Mouse (Mus musculus): ENCODE measurements at regions not wholly inside any gene's neighbourhood (a gene's known extent, or its start where the extent isn't known, plus 50 kb on each side); places are given as distances from the start of the nearest gene placed in this dataset.

GRCm38 (mm10) chr10:19194646-19195045 is 161.7 kb upstream of the Olig3 start:
- Histone ChIP-seq H3K27ac (ENCODE audit: low read length) (no peak overlapping the region), H3K4me3 (replicated peaks; ENCODE audit: low read length) (no peak overlapping the region), H3K9ac (ENCODE audit: low read length) (no peak overlapping the region), H3K4me1 (ENCODE audit: control insufficient read depth, insufficient read depth, low read length) (peaks cover 14% of the 10 kb centered on the region), H3K36me3 (ENCODE audit: control insufficient read depth, insufficient read depth, low read length) (no peaks in the 10 kb centered on the region), H3K9me3 (replicated peaks; ENCODE audit: control insufficient read depth, low read length) (no peaks in the 10 kb centered on the region), H3K27me3 (ENCODE audit: control insufficient read depth, insufficient read depth, low read length) (no peaks in the 10 kb centered on the region), H3K4me2 (ENCODE audit: low read depth, low read length) (no peak overlapping the region)
- ATAC-seq (ENCODE audit: insufficient read depth, low FRiP score) = no peak
- WGBS = 90% methylated on average over 3 of the region's 3 CpGs

GRCm38 (mm10) chr10:19192971-19193758 is 163.2 kb upstream of the Olig3 start:
- whole genome bisulfite sequencing = 63% methylated on average over 5 of the region's 5 CpGs
- Histone ChIP-seq H3K27me3 (ENCODE audit: control insufficient read depth, insufficient read depth, low read length) (no peaks in the 10 kb centered on the region), H3K4me2 (ENCODE audit: low read depth, low read length) (no peak overlapping the region), H3K9ac (ENCODE audit: low read length) (no peak overlapping the region), H3K4me3 (replicated peaks; ENCODE audit: low read length) (no peak overlapping the region), H3K36me3 (ENCODE audit: control insufficient read depth, insufficient read depth, low read length) (no peaks in the 10 kb centered on the region), H3K27ac (ENCODE audit: low read length) (peak overlapping the region; percentile 33), H3K4me1 (ENCODE audit: control insufficient read depth, insufficient read depth, low read length) (peaks cover 18% of the 10 kb centered on the region), H3K9me3 (replicated peaks; ENCODE audit: control insufficient read depth, low read length) (no peaks in the 10 kb centered on the region)
- ATAC-seq (ENCODE audit: insufficient read depth, low FRiP score) = no peak

- H3K27ac ChIP-seq (ENCODE audit: low read length) = no peak overlapping the region
- H3K4me1 ChIP-seq (ENCODE audit: control insufficient read depth, insufficient read depth, low read length) = peaks cover 23% of the 10 kb centered on the region
- peak; percentile 50; the same call in 1 of the 2 replicates for ATAC-seq (ENCODE audit: insufficient read depth, low FRiP score)
- no peaks in the 10 kb centered on the region; the same call in 1 of the 2 replicates for H3K27me3 ChIP-seq (ENCODE audit: control insufficient read depth, insufficient read depth, low read length)
- H3K4me3 ChIP-seq (replicated peaks; ENCODE audit: low read length) = no peak overlapping the region
- H3K4me2 ChIP-seq (ENCODE audit: low read depth, low read length) = no peak overlapping the region
- H3K36me3 ChIP-seq (ENCODE audit: control insufficient read depth, insufficient read depth, low read length) = no peaks in the 10 kb centered on the region
- H3K9ac ChIP-seq (ENCODE audit: low read length) = no peak overlapping the region
- H3K9me3 ChIP-seq (replicated peaks; ENCODE audit: control insufficient read depth, low read length) = no peaks in the 10 kb centered on the region
- WGBS = 7% methylated on average over 1 of the region's 1 CpGs
These were observed 164.1 kb upstream of the Olig3 start for GRCm38 (mm10) chr10:19192221-19192620.

GRCm38 (mm10) chr10:19188082-19188742 is 168.1 kb upstream of the Olig3 start:
- Histone ChIP-seq H3K4me1 (ENCODE audit: control insufficient read depth, insufficient read depth, low read length) (peaks cover 23% of the 10 kb centered on the region), H3K4me2 (ENCODE audit: low read depth, low read length) (peak overlapping the region; percentile 53), H3K9ac (ENCODE audit: low read length) (peak overlapping the region; percentile 62), H3K4me3 (replicated peaks; ENCODE audit: low read length) (peak overlapping the region; percentile 34), H3K27me3 (ENCODE audit: control insufficient read depth, insufficient read depth, low read length) (no peaks in the 10 kb centered on the region; the same call in 1 of the 2 replicates), H3K9me3 (replicated peaks; ENCODE audit: control insufficient read depth, low read length) (no peaks in the 10 kb centered on the region), H3K27ac (ENCODE audit: low read length) (peak overlapping the region; percentile 23; the same call in 1 of the 2 replicates), H3K36me3 (ENCODE audit: control insufficient read depth, insufficient read depth, low read length) (no peaks in the 10 kb centered on the region)
- 9% methylated on average over 13 of the region's 13 CpGs for WGBS
- ATAC-seq (ENCODE audit: insufficient read depth, low FRiP score) = peak; percentile 48; the same call in 1 of the 2 replicates

GRCm38 (mm10) chr10:19187716-19188081 is 168.6 kb upstream of the Olig3 start:
- H3K27ac ChIP-seq (ENCODE audit: low read length) = no peak overlapping the region; the same call in 1 of the 2 replicates
- H3K4me2 ChIP-seq (ENCODE audit: low read depth, low read length) = peak overlapping the region; percentile 53; the same call in 1 of the 2 replicates
- no peaks in the 10 kb centered on the region for H3K36me3 ChIP-seq (ENCODE audit: control insufficient read depth, insufficient read depth, low read length)
- peak overlapping the region; percentile 34; the same call in 1 of the 2 replicates for H3K4me3 ChIP-seq (replicated peaks; ENCODE audit: low read length)
- WGBS = 50% methylated on average over 4 of the region's 4 CpGs
- H3K9me3 ChIP-seq (replicated peaks; ENCODE audit: control insufficient read depth, low read length) = no peaks in the 10 kb centered on the region
- no peak for ATAC-seq (ENCODE audit: insufficient read depth, low FRiP score)
- no peaks in the 10 kb centered on the region; the same call in 1 of the 2 replicates for H3K27me3 ChIP-seq (ENCODE audit: control insufficient read depth, insufficient read depth, low read length)
- H3K9ac ChIP-seq (ENCODE audit: low read length) = peak overlapping the region; percentile 62; the same call in 1 of the 2 replicates
- peaks cover 20% of the 10 kb centered on the region for H3K4me1 ChIP-seq (ENCODE audit: control insufficient read depth, insufficient read depth, low read length)

GRCm38 (mm10) chr10:19187084-19187615 is 169.2 kb upstream of the Olig3 start:
- 80% methylated on average over 2 of the region's 2 CpGs for WGBS
- H3K27me3 ChIP-seq (ENCODE audit: control insufficient read depth, insufficient read depth, low read length) = no peaks in the 10 kb centered on the region; the same call in 1 of the 2 replicates
- no peak overlapping the region for H3K4me2 ChIP-seq (ENCODE audit: low read depth, low read length)
- no peak for ATAC-seq (ENCODE audit: insufficient read depth, low FRiP score)
- H3K4me3 ChIP-seq (replicated peaks; ENCODE audit: low read length) = no peak overlapping the region
- H3K4me1 ChIP-seq (ENCODE audit: control insufficient read depth, insufficient read depth, low read length) = peaks cover 15% of the 10 kb centered on the region
- H3K9ac ChIP-seq (ENCODE audit: low read length) = no peak overlapping the region; the same call in 1 of the 2 replicates
- no peak overlapping the region for H3K27ac ChIP-seq (ENCODE audit: low read length)
- H3K36me3 ChIP-seq (ENCODE audit: control insufficient read depth, insufficient read depth, low read length) = no peaks in the 10 kb centered on the region
- H3K9me3 ChIP-seq (replicated peaks; ENCODE audit: control insufficient read depth, low read length) = no peaks in the 10 kb centered on the region

- 0 out of 2 replicates have a peak, but pooled peaks have one; percentile 16 for ATAC-seq (ENCODE audit: insufficient read depth, low FRiP score)
- Histone ChIP-seq H3K9ac (ENCODE audit: low read length) (peak overlapping the region; percentile 74), H3K9me3 (replicated peaks; ENCODE audit: control insufficient read depth, low read length) (no peaks in the 10 kb centered on the region), H3K27me3 (ENCODE audit: control insufficient read depth, insufficient read depth, low read length) (no peaks in the 10 kb centered on the region; the same call in 1 of the 2 replicates), H3K36me3 (ENCODE audit: control insufficient read depth, insufficient read depth, low read length) (no peaks in the 10 kb centered on the region), H3K4me2 (ENCODE audit: low read depth, low read length) (peak overlapping the region; percentile 61), H3K4me3 (replicated peaks; ENCODE audit: low read length) (peak overlapping the region; percentile 47), H3K4me1 (ENCODE audit: control insufficient read depth, insufficient read depth, low read length) (peaks cover 12% of the 10 kb centered on the region; the same call in 1 of the 2 replicates), H3K27ac (ENCODE audit: low read length) (no peak overlapping the region)
- WGBS = 11% methylated on average over 18 of the region's 18 CpGs
These were observed 170.3 kb upstream of the Olig3 start for GRCm38 (mm10) chr10:19185790-19186581.

- Histone ChIP-seq H3K4me3 (replicated peaks; ENCODE audit: low read length) (no peak overlapping the region), H3K9me3 (replicated peaks; ENCODE audit: control insufficient read depth, low read length) (no peaks in the 10 kb centered on the region), H3K4me2 (ENCODE audit: low read depth, low read length) (no peak overlapping the region), H3K27me3 (ENCODE audit: control insufficient read depth, insufficient read depth, low read length) (no peaks in the 10 kb centered on the region; the same call in 1 of the 2 replicates), H3K36me3 (ENCODE audit: control insufficient read depth, insufficient read depth, low read length) (no peaks in the 10 kb centered on the region), H3K4me1 (ENCODE audit: control insufficient read depth, insufficient read depth, low read length) (peaks cover 12% of the 10 kb centered on the region; the same call in 1 of the 2 replicates), H3K27ac (ENCODE audit: low read length) (no peak overlapping the region), H3K9ac (ENCODE audit: low read length) (no peak overlapping the region)
- no peak for ATAC-seq (ENCODE audit: insufficient read depth, low FRiP score)
- WGBS = 88% methylated on average over 7 of the region's 7 CpGs
These were observed 169.4 kb upstream of the Tnfaip3 start for GRCm38 (mm10) chr10:19184886-19185285.
